Mouse (Mus musculus): ENCODE results near the gene Dusp16. TPM values are rescaled to one million over a fixed set of nuclear protein-coding genes. Genes with fewer than 3 reads are reported as not detected.
A peak's percentile ranks its signal among the peaks of the same experiment; 100 is the strongest.

Gene Dusp16
- polyA plus RNA-seq, 1 experiment from 2014 or later: 22.6 TPM

- WGBS: 85% methylated on average over 15 of the region's 15 CpGs
Measured at GRCm38 (mm10) chr6:134710020-134710419, 82.4 kb downstream of the Dusp16 start.

GRCm38 (mm10) chr6:134706467-134706866 is 86.0 kb downstream of the Dusp16 start:
- no peak for ATAC-seq (ENCODE audit: insufficient number of reproducible peaks, low FRiP score, low TSS enrichment, low read depth)
- 75% methylated on average over 4 of the region's 4 CpGs for WGBS

More at GRCm38 (mm10) chr6:134710020-134710419, 82.4 kb downstream of the Dusp16 start:
- Histone ChIP-seq H3K4me1 (no peaks in the 10 kb centered on the region; the same call in 1 of the 2 replicates), H3K9me3 (no peaks in the 10 kb centered on the region), H3K4me3 (no peak overlapping the region), H3K4me2 (no peak overlapping the region), H3K9ac (no peak overlapping the region), H3K27me3 (no peaks in the 10 kb centered on the region), H3K36me3 (peaks cover 13% of the 10 kb centered on the region; the same call in 1 of the 2 replicates), H3K27ac (no peak overlapping the region)
- ATAC-seq (ENCODE audit: insufficient number of reproducible peaks, low FRiP score, low TSS enrichment, low read depth): no peak

GRCm38 (mm10) chr6:134703053-134703690 is 89.3 kb downstream of the Dusp16 start:
- ATAC-seq (ENCODE audit: insufficient number of reproducible peaks, low FRiP score, low TSS enrichment, low read depth): no peak
- Histone ChIP-seq H3K27me3 (no peaks in the 10 kb centered on the region), H3K4me2 (no peak overlapping the region), H3K4me3 (no peak overlapping the region), H3K36me3 (no peaks in the 10 kb centered on the region), H3K9me3 (no peaks in the 10 kb centered on the region), H3K4me1 (no peaks in the 10 kb centered on the region), H3K9ac (no peak overlapping the region), H3K27ac (no peak overlapping the region)
- 82% methylated on average over 4 of the region's 4 CpGs for WGBS

More at GRCm38 (mm10) chr6:134706467-134706866, 86.0 kb downstream of the Dusp16 start:
- no peaks in the 10 kb centered on the region for H3K27me3 ChIP-seq
- no peak overlapping the region for H3K27ac ChIP-seq
- no peak overlapping the region for H3K4me2 ChIP-seq
- H3K4me3 ChIP-seq: no peak overlapping the region
- H3K9me3 ChIP-seq: no peaks in the 10 kb centered on the region
- H3K36me3 ChIP-seq: 0 out of 2 replicates have a peak, but pooled peaks cover 11% of the 10 kb centered on the region
- H3K4me1 ChIP-seq: no peaks in the 10 kb centered on the region
- H3K9ac ChIP-seq: no peak overlapping the region

- no peak overlapping the region for H3K9ac ChIP-seq
- 0 out of 2 replicates have a peak, but pooled peaks cover 3% of the 10 kb centered on the region for H3K4me1 ChIP-seq
- no peak overlapping the region for H3K4me2 ChIP-seq
- no peaks in the 10 kb centered on the region for H3K36me3 ChIP-seq
- WGBS: 95% methylated on average over 7 of the region's 7 CpGs
- H3K9me3 ChIP-seq: no peaks in the 10 kb centered on the region
- ATAC-seq (ENCODE audit: insufficient number of reproducible peaks, low FRiP score, low TSS enrichment, low read depth): no peak
- no peak overlapping the region for H3K27ac ChIP-seq
- no peak overlapping the region for H3K4me3 ChIP-seq
- no peaks in the 10 kb centered on the region for H3K27me3 ChIP-seq
Measured at GRCm38 (mm10) chr6:134702184-134702583, 90.2 kb downstream of the Dusp16 start.

- no peaks in the 10 kb centered on the region for H3K27me3 ChIP-seq
- H3K27ac ChIP-seq: no peak overlapping the region
- H3K4me2 ChIP-seq: no peak overlapping the region
- ATAC-seq (ENCODE audit: insufficient number of reproducible peaks, low FRiP score, low TSS enrichment, low read depth): no peak
- 86% methylated on average over 6 of the region's 6 CpGs for WGBS
- H3K9ac ChIP-seq: no peak overlapping the region
- H3K9me3 ChIP-seq: no peaks in the 10 kb centered on the region
- H3K4me1 ChIP-seq: peaks cover 9% of the 10 kb centered on the region
- no peak overlapping the region for H3K4me3 ChIP-seq
- no peaks in the 10 kb centered on the region for H3K36me3 ChIP-seq
Measured at GRCm38 (mm10) chr6:134701211-134701602, 91.2 kb downstream of the Dusp16 start.

GRCm38 (mm10) chr6:134700451-134701210 is 91.8 kb downstream of the Dusp16 start:
- H3K27me3 ChIP-seq: no peaks in the 10 kb centered on the region
- no peak overlapping the region for H3K4me2 ChIP-seq
- no peak overlapping the region for H3K27ac ChIP-seq
- H3K4me3 ChIP-seq: no peak overlapping the region
- WGBS: 69% methylated on average over 8 of the region's 8 CpGs
- ATAC-seq (ENCODE audit: insufficient number of reproducible peaks, low FRiP score, low TSS enrichment, low read depth): no peak; the same call in 1 of the 2 replicates
- H3K36me3 ChIP-seq: no peaks in the 10 kb centered on the region
- no peaks in the 10 kb centered on the region for H3K9me3 ChIP-seq
- no peak overlapping the region for H3K9ac ChIP-seq
- H3K4me1 ChIP-seq: peaks cover 10% of the 10 kb centered on the region

- no peak for ATAC-seq (ENCODE audit: insufficient number of reproducible peaks, low FRiP score, low TSS enrichment, low read depth)
- no peak overlapping the region for H3K9ac ChIP-seq
- H3K27ac ChIP-seq: no peak overlapping the region
- H3K4me3 ChIP-seq: no peak overlapping the region
- no peaks in the 10 kb centered on the region for H3K36me3 ChIP-seq
- H3K4me1 ChIP-seq: peaks cover 21% of the 10 kb centered on the region
- no peaks in the 10 kb centered on the region for H3K9me3 ChIP-seq
- 89% methylated on average over 5 of the region's 5 CpGs for WGBS
- no peaks in the 10 kb centered on the region for H3K27me3 ChIP-seq
- H3K4me2 ChIP-seq: no peak overlapping the region
Measured at GRCm38 (mm10) chr6:134698243-134698642, 94.2 kb downstream of the Dusp16 start.

- H3K4me2 ChIP-seq: no peak overlapping the region
- ATAC-seq (ENCODE audit: insufficient number of reproducible peaks, low FRiP score, low TSS enrichment, low read depth): no peak
- H3K27ac ChIP-seq: peak overlapping the region; percentile 83
- H3K9me3 ChIP-seq: no peaks in the 10 kb centered on the region
- H3K4me3 ChIP-seq: no peak overlapping the region
- no peaks in the 10 kb centered on the region for H3K27me3 ChIP-seq
- 58% methylated on average over 2 of the region's 2 CpGs for WGBS
- H3K36me3 ChIP-seq: no peaks in the 10 kb centered on the region
- no peak overlapping the region for H3K9ac ChIP-seq
- peaks cover 21% of the 10 kb centered on the region for H3K4me1 ChIP-seq
Measured at GRCm38 (mm10) chr6:134696554-134696953, 95.9 kb downstream of the Dusp16 start.

GRCm38 (mm10) chr6:134696146-134696545 is 96.3 kb downstream of the Dusp16 start:
- Histone ChIP-seq H3K9ac (no peak overlapping the region), H3K9me3 (no peaks in the 10 kb centered on the region), H3K4me2 (no peak overlapping the region), H3K4me1 (peaks cover 21% of the 10 kb centered on the region), H3K36me3 (no peaks in the 10 kb centered on the region), H3K27ac (peak overlapping the region; percentile 83), H3K4me3 (no peak overlapping the region), H3K27me3 (no peaks in the 10 kb centered on the region)
- WGBS: 22% methylated on average over 4 of the region's 4 CpGs
- ATAC-seq (ENCODE audit: insufficient number of reproducible peaks, low FRiP score, low TSS enrichment, low read depth): peak; percentile 91

GRCm38 (mm10) chr6:134695625-134696024 is 96.8 kb downstream of the Dusp16 start:
- Histone ChIP-seq H3K4me3 (no peak overlapping the region), H3K27ac (peak overlapping the region; percentile 83), H3K9me3 (no peaks in the 10 kb centered on the region), H3K9ac (no peak overlapping the region), H3K4me2 (no peak overlapping the region), H3K36me3 (no peaks in the 10 kb centered on the region), H3K27me3 (no peaks in the 10 kb centered on the region), H3K4me1 (peaks cover 21% of the 10 kb centered on the region)
- 38% methylated on average over 3 of the region's 3 CpGs for WGBS
- ATAC-seq (ENCODE audit: insufficient number of reproducible peaks, low FRiP score, low TSS enrichment, low read depth): peak; percentile 55; the same call in 1 of the 2 replicates

- 92% methylated on average over 3 of the region's 3 CpGs for WGBS
- peaks cover 21% of the 10 kb centered on the region for H3K4me1 ChIP-seq
- H3K36me3 ChIP-seq: no peaks in the 10 kb centered on the region
- H3K4me2 ChIP-seq: no peak overlapping the region
- H3K27ac ChIP-seq: no peak overlapping the region
- H3K4me3 ChIP-seq: no peak overlapping the region
- H3K27me3 ChIP-seq: no peaks in the 10 kb centered on the region
- H3K9ac ChIP-seq: no peak overlapping the region
- no peaks in the 10 kb centered on the region for H3K9me3 ChIP-seq
- ATAC-seq (ENCODE audit: insufficient number of reproducible peaks, low FRiP score, low TSS enrichment, low read depth): no peak
Measured at GRCm38 (mm10) chr6:134694988-134695387, 97.4 kb downstream of the Dusp16 start.

GRCm38 (mm10) chr6:134694498-134694897 is 97.9 kb downstream of the Dusp16 start:
- Histone ChIP-seq H3K9me3 (no peaks in the 10 kb centered on the region), H3K36me3 (no peaks in the 10 kb centered on the region), H3K27me3 (no peaks in the 10 kb centered on the region), H3K9ac (no peak overlapping the region), H3K4me1 (peaks cover 21% of the 10 kb centered on the region), H3K4me2 (no peak overlapping the region), H3K27ac (no peak overlapping the region), H3K4me3 (no peak overlapping the region)
- ATAC-seq (ENCODE audit: insufficient number of reproducible peaks, low FRiP score, low TSS enrichment, low read depth): no peak
- 78% methylated on average over 6 of the region's 6 CpGs for WGBS

Data from limb, embryonic 15.5 days (tissue).